Mouse (Mus musculus) left cerebral cortex, postnatal 10 days (tissue): Measurements from ENCODE around the gene Faf2. TPM values are rescaled to one million over a fixed set of nuclear protein-coding genes. Genes with fewer than 3 reads are reported as not detected.

ENCODE experiments used
- DNase-seq, 2 experiments: peaks; one replicate each; pipeline ENCODE4 v3.0.0; 2021 to 2022; ENCODE audit warnings: low spot score in 2 of 2, mixed read lengths in 1 of 2; ENCODE audit errors: extremely low spot score in 1 of 2
- intact Hi-C: fragments of 180-260 bp; cut with DNase I; formaldehyde crosslinking; loops from one replicate; pipeline ENCODE4 v1.15.1; 2025
- microRNA-seq: library from miRNA; unstranded; fragments of <30 nt; microRNA quantifications from one replicate; pipeline ENCODE4 v1.2.0, GENCODE M21; 2022
- total RNA-seq, 2 experiments: library from RNA; stranded (reverse); gene quantifications; 2 replicates each; pipeline ENCODE4 v1.2.3; 2021

The Faf2 gene
- total RNA-seq, 2 experiments from 2014 or later: 49.5 to 57.1 TPM

DNA sequence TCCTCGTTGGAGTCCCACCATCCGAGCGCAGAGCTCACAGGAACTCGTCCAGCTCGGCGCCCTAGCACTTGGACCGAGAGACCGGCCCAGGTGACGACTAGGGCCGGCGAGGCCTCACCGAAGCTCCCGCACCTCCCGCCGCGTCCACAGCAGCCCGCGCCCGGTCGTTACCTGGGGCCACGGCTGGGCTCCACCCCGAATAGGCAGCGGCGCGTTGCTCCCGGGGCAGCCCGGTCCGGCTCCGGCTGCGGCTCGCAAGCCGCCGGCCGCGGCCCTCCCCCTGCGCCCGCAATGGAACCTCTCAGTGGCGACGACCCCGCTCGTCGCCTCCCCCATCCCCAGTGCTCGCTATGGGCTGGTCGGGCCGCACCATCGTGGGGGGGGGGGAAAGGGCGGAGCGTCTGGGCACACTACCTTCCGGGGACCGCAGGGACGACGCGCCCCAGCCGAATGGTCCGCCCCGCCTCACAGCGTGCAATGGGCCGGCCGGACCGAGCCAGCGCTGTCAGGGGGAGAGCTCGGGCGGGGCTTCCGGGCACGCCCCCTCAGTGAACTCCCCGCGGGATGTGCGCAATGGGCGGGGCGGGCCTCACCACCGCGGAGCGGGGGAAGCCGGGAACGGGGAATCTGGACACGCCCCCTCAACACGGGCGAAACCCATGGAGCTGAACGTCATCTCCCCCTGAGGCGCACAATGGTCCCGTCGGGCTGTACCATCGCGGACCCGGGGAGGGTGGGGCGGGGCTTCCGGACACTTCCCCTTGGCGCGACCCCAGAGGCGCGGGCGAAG is 72.2 kb downstream of the Faf2 start, which contains the start of gene Rnf44:
TSS of gene Rnf44 (minus strand) at position 350 of the 790 bp plus-strand sequence.
- intact Hi-C loops: no loop called here
- DNase-seq: peak; percentile 98 to 100

DNA sequence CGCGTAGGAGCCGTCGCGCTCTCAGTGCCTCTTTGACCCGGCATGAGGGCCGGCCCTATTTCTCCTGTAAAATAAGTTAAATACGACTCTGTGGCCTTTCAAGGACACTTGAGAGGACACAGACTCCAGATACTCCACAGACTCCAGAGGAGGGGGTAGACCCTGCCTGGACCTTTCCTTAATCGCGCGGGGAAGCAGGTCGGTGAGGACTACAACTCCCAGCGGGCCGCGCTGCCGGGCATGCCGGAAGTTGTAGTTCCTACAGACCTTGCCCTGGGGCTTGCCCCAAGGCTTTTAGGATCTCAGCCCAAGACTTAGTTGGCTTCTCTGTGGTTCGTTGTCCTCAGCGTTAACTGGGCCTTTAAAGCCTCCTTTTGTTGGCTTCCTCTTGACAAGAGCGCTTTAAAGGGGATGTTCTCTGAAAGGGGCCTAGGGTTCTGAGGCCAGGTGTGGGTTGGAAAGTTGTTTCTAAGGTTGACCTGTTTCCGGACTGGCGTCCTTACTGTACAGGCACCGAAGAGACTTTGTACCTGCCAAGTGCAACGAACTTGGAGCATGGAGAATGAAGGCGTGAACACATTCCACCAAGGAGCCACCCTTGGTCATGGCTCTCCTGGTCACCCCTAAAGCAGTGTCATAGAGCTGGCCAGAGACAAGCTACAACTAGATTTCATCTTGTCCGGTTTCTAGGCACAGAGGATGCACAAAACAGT is 72.9 kb downstream of the Faf2 start:
- intact Hi-C loops: no loop called here
- peak; percentile 84 to 89 for DNase-seq

DNA sequence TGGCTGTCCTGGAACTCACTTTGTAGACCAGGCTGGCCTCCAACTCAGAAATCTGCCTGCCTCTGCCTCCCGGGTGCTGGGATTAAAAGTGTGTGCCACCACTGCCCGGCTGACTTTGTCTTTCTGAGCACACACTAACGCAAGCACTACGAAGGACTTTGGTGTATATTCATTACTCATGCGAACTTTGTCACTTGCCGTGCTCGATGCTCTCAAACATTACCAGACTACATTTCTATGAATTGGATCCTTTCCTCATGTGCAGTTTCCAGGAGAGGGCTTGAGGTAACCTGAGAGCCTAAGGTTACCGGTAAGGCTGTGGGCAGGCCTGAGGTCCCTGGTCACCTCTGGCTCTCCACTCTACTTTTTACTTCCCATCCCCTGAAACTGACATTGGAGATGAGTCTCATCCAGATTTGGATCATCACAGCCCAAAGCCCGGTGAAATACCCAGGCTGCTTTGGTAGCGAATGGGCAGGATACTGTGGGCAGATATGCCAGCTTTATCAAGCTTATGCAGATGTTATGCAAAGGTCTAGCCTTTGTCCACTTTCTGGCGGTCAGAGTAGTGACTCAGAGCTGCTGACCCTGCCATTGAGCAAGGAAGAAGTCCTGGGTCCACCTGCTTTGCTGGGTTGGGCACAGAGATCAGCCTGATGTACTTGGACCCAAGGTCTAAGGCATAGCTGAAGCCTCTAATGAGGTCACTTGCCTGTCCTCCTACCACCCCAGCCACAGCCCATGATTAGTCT is 74.1 kb downstream of the Faf2 start:
- intact Hi-C loops: no loop called here
- DNase-seq: no peak

DNA sequence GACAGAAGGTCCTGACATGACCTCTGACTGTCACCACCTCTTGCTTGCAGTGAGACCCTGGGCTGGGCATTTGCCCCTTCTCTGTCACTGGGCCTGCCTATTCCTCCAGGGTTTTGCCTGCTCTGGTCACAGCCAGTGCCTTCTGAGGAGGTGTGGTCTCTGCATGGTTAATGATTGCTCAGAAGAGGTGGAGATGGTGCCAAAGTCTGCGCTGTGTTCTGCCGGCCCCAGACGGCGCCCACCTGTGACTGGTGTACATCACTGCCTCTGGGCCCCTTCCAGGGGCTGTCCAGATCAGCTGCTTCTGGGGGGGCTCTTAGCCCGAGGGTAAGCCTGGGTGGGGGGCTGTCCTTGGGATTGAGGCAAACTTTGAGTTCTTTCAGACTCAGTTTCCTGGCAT is 79.7 kb downstream of the Faf2 start, which contains the start of gene Cdhr2:
TSS of gene Cdhr2 (plus strand) at position 219 of the 400 bp plus-strand sequence.
- intact Hi-C loops: no loop called here
- DNase-seq: peak in 1 of 2 experiments; percentile 24

DNA sequence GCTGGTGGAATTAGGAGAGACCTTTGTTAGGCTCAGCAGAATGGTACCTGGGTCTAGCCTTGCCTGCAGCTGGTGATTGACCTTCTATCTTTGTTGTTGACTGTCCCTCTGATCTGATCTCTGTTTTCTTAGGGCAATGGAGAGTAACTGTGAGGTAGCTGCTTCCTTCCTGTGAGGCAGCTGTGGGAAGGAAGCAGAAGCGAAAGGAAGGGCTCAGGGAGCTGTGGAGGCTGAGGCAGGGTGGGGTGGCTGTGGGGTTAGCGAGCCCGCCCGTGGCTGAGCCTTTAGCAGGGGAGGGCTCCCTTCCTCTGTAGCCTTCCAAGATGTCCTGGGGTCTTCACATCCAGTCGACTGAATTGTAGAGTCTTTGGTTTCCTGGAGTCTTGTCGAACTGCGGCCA is 80.9 kb downstream of the Faf2 start:
- intact Hi-C loops: no loop called here
- DNase-seq: no peak

DNA sequence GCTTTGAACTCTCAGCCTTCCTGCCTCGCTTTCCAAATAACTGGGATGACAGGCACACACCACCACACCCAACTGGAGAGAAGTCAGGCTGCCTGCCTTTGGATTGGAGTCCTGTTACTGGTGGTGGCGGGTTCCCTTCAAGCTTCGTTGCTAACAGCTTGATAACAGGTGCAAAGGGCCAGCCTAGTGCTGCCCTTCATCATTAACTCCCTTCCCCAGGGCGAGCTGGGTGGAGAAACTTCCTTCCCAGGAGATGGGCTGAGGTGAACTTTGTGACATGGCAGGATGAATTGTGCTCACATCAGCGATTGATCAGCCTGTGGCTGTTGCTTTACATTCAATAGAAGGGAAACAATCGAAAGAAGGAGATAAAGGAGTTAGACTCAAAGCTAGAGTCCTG is 83.3 kb downstream of the Faf2 start:
- intact Hi-C loops: no loop called here
- no peak for DNase-seq

DNA sequence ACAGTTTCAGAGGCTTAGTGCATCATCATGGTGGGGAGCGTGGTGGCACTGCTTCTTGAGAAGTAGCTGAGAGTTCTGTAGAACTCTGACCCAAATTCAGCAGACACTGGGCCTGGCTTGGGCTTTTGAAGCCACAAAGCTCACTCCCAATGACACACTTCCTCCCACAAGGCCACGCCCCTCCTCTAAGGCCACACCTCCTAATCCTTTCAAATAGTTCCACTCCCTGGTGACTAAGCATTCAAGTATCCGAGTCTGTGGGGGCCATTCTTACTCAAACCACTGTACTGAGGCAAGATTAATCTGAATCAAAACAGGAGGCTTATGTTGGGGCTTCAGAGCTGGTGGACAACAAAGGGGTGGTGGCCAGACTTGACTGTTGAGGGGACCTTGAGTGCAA is 89.3 kb downstream of the Faf2 start:
- DNase-seq: no peak
- intact Hi-C loops: loop anchor here (10.0 kb wide), 2 partner anchors 364 to 464 kb away; no protein-coding TSS in a partner anchor

Small RNA genes within 50 kb of the gene (microRNA-seq; reads per million reads assigned to microRNA genes)
- gene Gm24195: not detected

Other genes starting within 250 kb of the Faf2 start
- gene Thoc3, start 152.9 kb upstream of the Faf2 start, total RNA-seq: 10 to 100 TPM; 41.3 to 41.4 TPM
- gene Simc1, start 118.0 kb upstream of the Faf2 start, total RNA-seq: 10 to 100 TPM; 17.4 to 19.9 TPM
- 100 to 1,000 TPM; 137 to 152 TPM for gene 4833439L19Rik, start 56.3 kb upstream of the Faf2 start, total RNA-seq
- 10 to 100 TPM; 37.0 to 39.9 TPM for gene Arl10, start 46.8 kb upstream of the Faf2 start, total RNA-seq
- gene Nop16, start 31.7 kb upstream of the Faf2 start, total RNA-seq: 10 to 100 TPM; 32.1 to 34.8 TPM
- gene Higd2a, start 31.6 kb upstream of the Faf2 start, total RNA-seq: 100 to 1,000 TPM; 156 to 168 TPM
- gene Cltb, start 10.4 kb upstream of the Faf2 start, total RNA-seq: 100 to 1,000 TPM; 325 to 333 TPM
- 100 to 1,000 TPM in 1 of 2 experiments, 10 to 100 TPM in 1; 97.4 to 102 TPM for gene Rnf44, start 72.1 kb downstream of the Faf2 start, total RNA-seq
- under 1 TPM; 0.34 to 0.51 TPM for gene Cdhr2, start 79.7 kb downstream of the Faf2 start, total RNA-seq
- 100 to 1,000 TPM; 213 to 226 TPM for gene Gprin1, start 128.1 kb downstream of the Faf2 start, total RNA-seq
- gene Sncb, start 144.8 kb downstream of the Faf2 start, total RNA-seq: 100 to 1,000 TPM; 739 to 802 TPM
- under 1 TPM in 1 of 2 experiments, not detected in 1; 0.17 TPM for gene Eif4e1b, start 162.2 kb downstream of the Faf2 start, total RNA-seq
- gene Tspan17, start 167.6 kb downstream of the Faf2 start, total RNA-seq: 10 to 100 TPM; 64.3 to 69.0 TPM